14 mouse cellular contexts compared by ENCODE assay signal in genomic region chr6:91459471-91459870, GRCm38 (mm10). TPM values are rescaled to one million over a fixed set of nuclear protein-coding genes. Genes with fewer than 3 reads are reported as not detected.
DNase-seq lines count a peak whose midpoint lies in the region; ATAC-seq and TF ChIP-seq lines count a peak whose summit lies in the region.
"Had no signal": no experiment of that assay in that cellular context is flagged by ENCODE, and none has a peak within 500 bp of the region (broad histone marks: within the 10 kb centered on the region; RNA-seq: fewer than 3 reads in every experiment).

No protein-coding gene starts in this region.

- no peak overlapping the region for H3K27ac ChIP-seq in midbrain, postnatal 0 days (ENCODE audit: low read depth, low read length)
- H3K27ac ChIP-seq in midbrain, embryonic 10.5 days (replicated peaks) = no peak overlapping the region
- H3K27ac ChIP-seq: embryonic facial prominence, embryonic 15.5 days; hindbrain, embryonic 12.5 days; limb, embryonic 15.5 days had no signal

- peak; percentile 6; the same call in 1 of the 2 replicates for TF ChIP-seq CTCF in midbrain, postnatal 0 days (IDR thresholded peaks at IDR 0.05)

- no peaks in the 10 kb centered on the region for H3K4me1 ChIP-seq in midbrain, postnatal 0 days (ENCODE audit: insufficient read depth, low read length)
- H3K4me1 ChIP-seq in midbrain, embryonic 10.5 days = no peaks in the 10 kb centered on the region
- H3K4me1 ChIP-seq: embryonic facial prominence, embryonic 15.5 days; hindbrain, embryonic 12.5 days; limb, embryonic 15.5 days had no signal

- DNase-seq in midbrain, postnatal 0 days (ENCODE audit: low spot score) = no peak
- no peak for DNase-seq in midbrain, embryonic 10.5 days (ENCODE audit: low spot score)
- peak; percentile 83 for DNase-seq in kidney, postnatal 14 days
- DNase-seq in B cell, adult 2 months = no peak
- no peak for DNase-seq in urinary bladder, adult 2 months (ENCODE audit: low spot score)
- no peak for DNase-seq in lung, adult 18-20 months
- DNase-seq: cerebellum, adult 9-11 months; thymus, postnatal 36 days had no signal

- no peaks in the 10 kb centered on the region for H3K27me3 ChIP-seq in midbrain, postnatal 0 days (ENCODE audit: insufficient read depth, low read length)
- H3K27me3 ChIP-seq in midbrain, embryonic 10.5 days (ENCODE audit: low read depth, poor library complexity, severe bottlenecking) = no peaks in the 10 kb centered on the region
- H3K27me3 ChIP-seq: embryonic facial prominence, embryonic 15.5 days; hindbrain, embryonic 12.5 days; limb, embryonic 15.5 days had no signal

- H3K9me3 ChIP-seq in midbrain, postnatal 0 days (ENCODE audit: low read length) = no peaks in the 10 kb centered on the region
- no peaks in the 10 kb centered on the region for H3K9me3 ChIP-seq in midbrain, embryonic 10.5 days (replicated peaks)
- H3K9me3 ChIP-seq: embryonic facial prominence, embryonic 15.5 days; hindbrain, embryonic 12.5 days; limb, embryonic 15.5 days had no signal

- H3K4me3 ChIP-seq in midbrain, postnatal 0 days (ENCODE audit: low read depth, low read length) = no peak overlapping the region
- no peak overlapping the region for H3K4me3 ChIP-seq in midbrain, embryonic 10.5 days
- H3K4me3 ChIP-seq: embryonic facial prominence, embryonic 15.5 days; hindbrain, embryonic 12.5 days; limb, embryonic 15.5 days had no signal

- 0 out of 2 replicates have a peak, but pooled peaks cover 15% of the 10 kb centered on the region for H3K36me3 ChIP-seq in midbrain, postnatal 0 days (ENCODE audit: insufficient read depth, low read length)
- peaks cover 23% of the 10 kb centered on the region for H3K36me3 ChIP-seq in midbrain, embryonic 10.5 days

- no peak overlapping the region for H3K4me2 ChIP-seq in midbrain, postnatal 0 days (ENCODE audit: low read depth, low read length, poor library complexity, severe bottlenecking)
- H3K4me2 ChIP-seq: embryonic facial prominence, embryonic 15.5 days; hindbrain, embryonic 12.5 days; limb, embryonic 15.5 days; midbrain, embryonic 11.5 days had no signal

- WGBS in midbrain, postnatal 0 days = 97% methylated on average over 1 of the region's 1 CpGs
- WGBS in midbrain, embryonic 10.5 days = 86% methylated on average over 1 of the region's 1 CpGs

- ATAC-seq in midbrain, postnatal 0 days (ENCODE audit: low FRiP score) = no peak
- 0 out of 2 replicates have a peak, but pooled peaks have one; percentile 19 for ATAC-seq in erythroid progenitor cell, adult 5-6 weeks (replicated peaks; ENCODE audit: low FRiP score, poor library complexity, severe bottlenecking)

- H3K9ac ChIP-seq in midbrain, postnatal 0 days (replicated peaks; ENCODE audit: low read length, poor library complexity, severe bottlenecking) = no peak overlapping the region
- H3K9ac ChIP-seq: embryonic facial prominence, embryonic 15.5 days; hindbrain, embryonic 12.5 days; limb, embryonic 15.5 days had no signal

RNA-seq across cellular contexts. Expression of gene Chchd4, which starts 13.9 kb away (rescaled TPM):
- 17.8 and 20.8 TPM in 2 replicates for total RNA-seq in midbrain, postnatal 0 days (2014; rRNA removed)
- polyA plus RNA-seq in midbrain, postnatal 0 days (2015; fragmentation: Nextera tagmentation; extraction: Ambion mirVana) = 36.2 and 38.2 TPM in 2 replicates
- polyA plus RNA-seq in midbrain, embryonic 10.5 days (2016; fragmentation: Nextera tagmentation; extraction: Ambion mirVana) = 30.7 and 34.3 TPM in 2 replicates
- 2.9 and 4.0 TPM in 2 replicates for total RNA-seq in erythroid progenitor cell, adult 5-6 weeks (2015; ENCODE audit: low replicate concordance)
- total RNA-seq in erythroid progenitor cell, adult 5-6 weeks (2017; ENCODE audit: low replicate concordance) = 2.3 and 3.0 TPM in 2 replicates
- 6.7 and 7.6 TPM in 2 replicates for polyA plus RNA-seq in urinary bladder, adult 2 months (2012; rRNA removed)

RNA-seq across cellular contexts. Expression of gene Tmem43, which starts 14.0 kb away (rescaled TPM):
- total RNA-seq in midbrain, postnatal 0 days (2014; rRNA removed) = 90.0 and 90.2 TPM in 2 replicates
- 57.2 and 58.7 TPM in 2 replicates for polyA plus RNA-seq in midbrain, postnatal 0 days (2015; fragmentation: Nextera tagmentation; extraction: Ambion mirVana)
- polyA plus RNA-seq in midbrain, embryonic 10.5 days (2016; fragmentation: Nextera tagmentation; extraction: Ambion mirVana) = 72.0 and 74.8 TPM in 2 replicates
- total RNA-seq in erythroid progenitor cell, adult 5-6 weeks (2015; ENCODE audit: low replicate concordance) = 6.7 and 6.8 TPM in 2 replicates
- 6.3 and 19.0 TPM in 2 replicates for total RNA-seq in erythroid progenitor cell, adult 5-6 weeks (2017; ENCODE audit: low replicate concordance)
- polyA plus RNA-seq in urinary bladder, adult 2 months (2012; rRNA removed) = 65.4 and 68.0 TPM in 2 replicates

RNA-seq across cellular contexts. Expression of gene Wnt7a, which starts 48.3 kb away (rescaled TPM):
- total RNA-seq in midbrain, postnatal 0 days (2014; rRNA removed) = 12.9 TPM in 2 replicates
- polyA plus RNA-seq in midbrain, postnatal 0 days (2015; fragmentation: Nextera tagmentation; extraction: Ambion mirVana) = 6.4 and 8.5 TPM in 2 replicates
- 14.4 and 16.8 TPM in 2 replicates for polyA plus RNA-seq in midbrain, embryonic 10.5 days (2016; fragmentation: Nextera tagmentation; extraction: Ambion mirVana)
- total RNA-seq in erythroid progenitor cell, adult 5-6 weeks (2015; ENCODE audit: low replicate concordance) = not detected in 2 replicates
- total RNA-seq in erythroid progenitor cell, adult 5-6 weeks (2017; ENCODE audit: low replicate concordance) = not detected in 2 replicates
- polyA plus RNA-seq in urinary bladder, adult 2 months (2012; rRNA removed) = not detected in 2 replicates
- polyA plus RNA-seq: stomach, embryonic 14.5 days had no signal

RNA-seq across cellular contexts. Expression of gene Xpc, which starts 56.2 kb away (rescaled TPM):
- 12.3 and 16.3 TPM in 2 replicates for total RNA-seq in midbrain, postnatal 0 days (2014; rRNA removed)
- 14.3 and 14.7 TPM in 2 replicates for polyA plus RNA-seq in midbrain, postnatal 0 days (2015; fragmentation: Nextera tagmentation; extraction: Ambion mirVana)
- polyA plus RNA-seq in midbrain, embryonic 10.5 days (2016; fragmentation: Nextera tagmentation; extraction: Ambion mirVana) = 22.8 and 24.3 TPM in 2 replicates
- 3.2 and 5.4 TPM in 2 replicates for total RNA-seq in erythroid progenitor cell, adult 5-6 weeks (2015; ENCODE audit: low replicate concordance)
- total RNA-seq in erythroid progenitor cell, adult 5-6 weeks (2017; ENCODE audit: low replicate concordance) = 4.7 and 6.4 TPM in 2 replicates
- polyA plus RNA-seq in urinary bladder, adult 2 months (2012; rRNA removed) = 17.6 and 19.0 TPM in 2 replicates

RNA-seq across cellular contexts. Expression of gene Lsm3, which starts 56.3 kb away (rescaled TPM):
- total RNA-seq in midbrain, postnatal 0 days (2014; rRNA removed) = 38.6 and 53.8 TPM in 2 replicates
- polyA plus RNA-seq in midbrain, postnatal 0 days (2015; fragmentation: Nextera tagmentation; extraction: Ambion mirVana) = 169 and 170 TPM in 2 replicates
- polyA plus RNA-seq in midbrain, embryonic 10.5 days (2016; fragmentation: Nextera tagmentation; extraction: Ambion mirVana) = 341 and 391 TPM in 2 replicates
- total RNA-seq in erythroid progenitor cell, adult 5-6 weeks (2015; ENCODE audit: low replicate concordance) = 92.6 and 97.3 TPM in 2 replicates
- total RNA-seq in erythroid progenitor cell, adult 5-6 weeks (2017; ENCODE audit: low replicate concordance) = 114 and 121 TPM in 2 replicates
- polyA plus RNA-seq in urinary bladder, adult 2 months (2012; rRNA removed) = 53.6 and 67.6 TPM in 2 replicates
